Mouse (Mus musculus): ENCODE results near the gene Clhc1.

GRCm38 (mm10) chr11:29525988-29526794 is 21.6 kb upstream of the Clhc1 start, which contains the start of gene Mtif2:
- no peak for TF ChIP-seq TAL1 (IDR thresholded peaks at IDR 0.05; ENCODE audit: low read length)
- no peak for TF ChIP-seq GATA1 (IDR thresholded peaks at IDR 0.05; ENCODE audit: low read length)

Measured in erythroblast, embryonic 14.5 days (primary cell).